Mouse (Mus musculus): ENCODE results near the gene Gm28035. TPM values are rescaled to one million over a fixed set of nuclear protein-coding genes. Genes with fewer than 3 reads are reported as not detected.

The Gm28035 gene
- polyA plus RNA-seq, 1 experiment = 1.5 TPM

- Histone ChIP-seq H3K9ac (ENCODE audit: low read depth, poor library complexity, severe bottlenecking) (no peak overlapping the region), H3K27ac (ENCODE audit: insufficient read depth, low read length) (no peak overlapping the region), H3K9me3 (replicated peaks; ENCODE audit: control insufficient read depth, insufficient read depth, low read length, poor library complexity, severe bottlenecking) (no peaks in the 10 kb centered on the region), H3K36me3 (ENCODE audit: control insufficient read depth, insufficient read depth, low read length, poor library complexity, severe bottlenecking) (peaks cover 80% of the 10 kb centered on the region), H3K4me3 (ENCODE audit: low read depth, low read length) (no peak overlapping the region), H3K4me1 (ENCODE audit: control insufficient read depth, insufficient read depth, low read length) (no peaks in the 10 kb centered on the region), H3K27me3 (ENCODE audit: control insufficient read depth, insufficient read depth, low read length, poor library complexity, severe bottlenecking) (no peaks in the 10 kb centered on the region)
- TF ChIP-seq POLR2A (IDR thresholded peaks at IDR 0.05; ENCODE audit: insufficient read depth, low read length) (no peak), CTCF (IDR thresholded peaks at IDR 0.05; ENCODE audit: low read depth, low read length) (peak; percentile 8)
Observed at GRCm38 (mm10) chr2:30316136-30316535, 75.8 kb downstream of the Gm28035 start.

GRCm38 (mm10) chr2:30316955-30317354 is 76.6 kb downstream of the Gm28035 start:
- peaks cover 78% of the 10 kb centered on the region for H3K36me3 ChIP-seq (ENCODE audit: control insufficient read depth, insufficient read depth, low read length, poor library complexity, severe bottlenecking)
- no peak overlapping the region for H3K9ac ChIP-seq (ENCODE audit: low read depth, poor library complexity, severe bottlenecking)
- H3K27me3 ChIP-seq (ENCODE audit: control insufficient read depth, insufficient read depth, low read length, poor library complexity, severe bottlenecking) = no peaks in the 10 kb centered on the region
- H3K27ac ChIP-seq (ENCODE audit: insufficient read depth, low read length) = no peak overlapping the region
- H3K9me3 ChIP-seq (replicated peaks; ENCODE audit: control insufficient read depth, insufficient read depth, low read length, poor library complexity, severe bottlenecking) = no peaks in the 10 kb centered on the region
- H3K4me1 ChIP-seq (ENCODE audit: control insufficient read depth, insufficient read depth, low read length) = no peaks in the 10 kb centered on the region
- H3K4me3 ChIP-seq (ENCODE audit: low read depth, low read length) = no peak overlapping the region
- TF ChIP-seq CTCF (IDR thresholded peaks at IDR 0.05; ENCODE audit: low read depth, low read length) (no peak), EP300 (IDR thresholded peaks at IDR 0.05; ENCODE audit: insufficient read depth, low read depth, low read length) (no peak), POLR2A (IDR thresholded peaks at IDR 0.05; ENCODE audit: insufficient read depth, low read length) (no peak)

DNA sequence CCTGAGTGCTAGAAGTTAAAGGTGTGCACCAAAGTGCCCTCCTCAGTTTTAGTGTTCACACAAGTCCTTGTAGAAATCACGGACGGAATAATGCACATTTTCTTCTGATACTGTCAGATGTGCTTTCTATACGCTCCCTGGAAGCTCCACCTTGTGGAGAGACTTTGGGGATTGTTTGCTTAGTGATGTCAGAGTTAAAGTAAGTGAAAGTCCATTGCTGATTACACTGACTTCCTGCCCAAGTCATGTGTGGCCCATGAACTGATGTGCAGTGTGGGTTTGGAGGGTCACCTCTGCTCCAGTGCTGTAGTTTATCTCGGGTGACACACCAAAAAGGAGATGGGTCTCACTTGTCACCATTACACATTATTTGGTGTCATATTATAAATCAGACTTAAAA is 78.9 kb downstream of the Gm28035 start:
- no peaks in the 10 kb centered on the region for H3K4me1 ChIP-seq (ENCODE audit: control insufficient read depth, insufficient read depth, low read length)
- H3K9ac ChIP-seq (ENCODE audit: low read depth, poor library complexity, severe bottlenecking) = no peak overlapping the region
- H3K27me3 ChIP-seq (ENCODE audit: control insufficient read depth, insufficient read depth, low read length, poor library complexity, severe bottlenecking) = no peaks in the 10 kb centered on the region
- H3K9me3 ChIP-seq (replicated peaks; ENCODE audit: control insufficient read depth, insufficient read depth, low read length, poor library complexity, severe bottlenecking) = no peaks in the 10 kb centered on the region
- H3K27ac ChIP-seq (ENCODE audit: insufficient read depth, low read length) = no peak overlapping the region
- H3K4me3 ChIP-seq (ENCODE audit: low read depth, low read length) = no peak overlapping the region
- TF ChIP-seq CTCF (IDR thresholded peaks at IDR 0.05; ENCODE audit: low read depth, low read length) (no peak), EP300 (IDR thresholded peaks at IDR 0.05; ENCODE audit: insufficient read depth, low read depth, low read length) (no peak), POLR2A (IDR thresholded peaks at IDR 0.05; ENCODE audit: insufficient read depth, low read length) (no peak)
- H3K36me3 ChIP-seq (ENCODE audit: control insufficient read depth, insufficient read depth, low read length, poor library complexity, severe bottlenecking) = peaks cover 77% of the 10 kb centered on the region

DNA sequence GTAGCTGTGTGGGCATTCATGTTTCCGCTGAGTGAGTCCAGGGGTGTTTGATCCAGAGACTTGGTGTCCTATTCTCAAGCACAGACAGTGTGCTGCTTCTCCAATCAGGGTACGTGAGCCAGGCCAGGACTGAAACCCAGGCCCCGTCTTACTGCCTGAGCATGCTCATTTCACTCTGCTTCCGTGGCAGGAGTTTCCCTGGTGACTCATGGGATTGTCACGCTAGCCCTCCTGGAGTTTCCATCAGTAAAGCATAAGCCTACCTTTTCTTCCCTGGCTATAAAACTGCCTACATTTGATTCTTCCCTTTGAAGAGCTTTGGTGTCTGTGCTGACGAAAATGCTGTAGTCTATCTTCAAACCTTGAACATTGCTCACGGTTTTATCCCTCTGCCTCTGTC is 82.7 kb downstream of the Gm28035 start:
- H3K4me3 ChIP-seq (ENCODE audit: low read depth, low read length) = no peak overlapping the region
- H3K4me1 ChIP-seq (ENCODE audit: control insufficient read depth, insufficient read depth, low read length) = no peaks in the 10 kb centered on the region
- no peaks in the 10 kb centered on the region for H3K27me3 ChIP-seq (ENCODE audit: control insufficient read depth, insufficient read depth, low read length, poor library complexity, severe bottlenecking)
- no peak overlapping the region for H3K27ac ChIP-seq (ENCODE audit: insufficient read depth, low read length)
- no peaks in the 10 kb centered on the region for H3K9me3 ChIP-seq (replicated peaks; ENCODE audit: control insufficient read depth, insufficient read depth, low read length, poor library complexity, severe bottlenecking)
- no peak for TF ChIP-seq CTCF (IDR thresholded peaks at IDR 0.05; ENCODE audit: low read depth, low read length)
- TF ChIP-seq POLR2A (IDR thresholded peaks at IDR 0.05; ENCODE audit: insufficient read depth, low read length) = no peak
- no peak for TF ChIP-seq EP300 (IDR thresholded peaks at IDR 0.05; ENCODE audit: insufficient read depth, low read depth, low read length)
- peaks cover 78% of the 10 kb centered on the region for H3K36me3 ChIP-seq (ENCODE audit: control insufficient read depth, insufficient read depth, low read length, poor library complexity, severe bottlenecking)
- no peak overlapping the region for H3K9ac ChIP-seq (ENCODE audit: low read depth, poor library complexity, severe bottlenecking)

- Histone ChIP-seq H3K4me1 (ENCODE audit: control insufficient read depth, insufficient read depth, low read length) (no peaks in the 10 kb centered on the region), H3K4me3 (ENCODE audit: low read depth, low read length) (no peak overlapping the region), H3K27ac (ENCODE audit: insufficient read depth, low read length) (no peak overlapping the region), H3K36me3 (ENCODE audit: control insufficient read depth, insufficient read depth, low read length, poor library complexity, severe bottlenecking) (peaks cover 79% of the 10 kb centered on the region), H3K9me3 (replicated peaks; ENCODE audit: control insufficient read depth, insufficient read depth, low read length, poor library complexity, severe bottlenecking) (no peaks in the 10 kb centered on the region), H3K27me3 (ENCODE audit: control insufficient read depth, insufficient read depth, low read length, poor library complexity, severe bottlenecking) (no peaks in the 10 kb centered on the region), H3K9ac (ENCODE audit: low read depth, poor library complexity, severe bottlenecking) (no peak overlapping the region)
- TF ChIP-seq EP300 (IDR thresholded peaks at IDR 0.05; ENCODE audit: insufficient read depth, low read depth, low read length) = no peak
- no peak for TF ChIP-seq POLR2A (IDR thresholded peaks at IDR 0.05; ENCODE audit: insufficient read depth, low read length)
- TF ChIP-seq CTCF (IDR thresholded peaks at IDR 0.05; ENCODE audit: low read depth, low read length) = no peak
Observed at GRCm38 (mm10) chr2:30325296-30325695, 84.9 kb downstream of the Gm28035 start.

GRCm38 (mm10) chr2:30327276-30327675 is 86.9 kb downstream of the Gm28035 start:
- no peak for TF ChIP-seq POLR2A (IDR thresholded peaks at IDR 0.05; ENCODE audit: insufficient read depth, low read length)
- no peak for TF ChIP-seq CTCF (IDR thresholded peaks at IDR 0.05; ENCODE audit: low read depth, low read length)
- TF ChIP-seq EP300 (IDR thresholded peaks at IDR 0.05; ENCODE audit: insufficient read depth, low read depth, low read length) = no peak
- Histone ChIP-seq H3K36me3 (ENCODE audit: control insufficient read depth, insufficient read depth, low read length, poor library complexity, severe bottlenecking) (peaks cover 70% of the 10 kb centered on the region), H3K27ac (ENCODE audit: insufficient read depth, low read length) (no peak overlapping the region)

More at GRCm38 (mm10) chr2:30327276-30327675, 86.9 kb downstream of the Gm28035 start:
- Histone ChIP-seq H3K9ac (ENCODE audit: low read depth, poor library complexity, severe bottlenecking) (no peak overlapping the region), H3K9me3 (replicated peaks; ENCODE audit: control insufficient read depth, insufficient read depth, low read length, poor library complexity, severe bottlenecking) (no peaks in the 10 kb centered on the region), H3K4me1 (ENCODE audit: control insufficient read depth, insufficient read depth, low read length) (no peaks in the 10 kb centered on the region), H3K4me3 (ENCODE audit: low read depth, low read length) (no peak overlapping the region), H3K27me3 (ENCODE audit: control insufficient read depth, insufficient read depth, low read length, poor library complexity, severe bottlenecking) (no peaks in the 10 kb centered on the region)
